Comparison of ENCODE assay signal across 8 mouse cellular contexts in genomic region chr3:90213956-90214684, GRCm38 (mm10). TPM values are rescaled to one million over a fixed set of nuclear protein-coding genes. Genes with fewer than 3 reads are reported as not detected.
DNase-seq lines count a peak whose midpoint lies in the region; ATAC-seq lines count a peak whose summit lies in the region.

No protein-coding gene starts in this region.

- no peaks in the 10 kb centered on the region for H3K9me3 ChIP-seq in neural tube, embryonic 11.5 days (ENCODE audit: control insufficient read depth, low read length)
- H3K9me3 ChIP-seq in hindbrain, embryonic 10.5 days: no peaks in the 10 kb centered on the region
- H3K9me3 ChIP-seq in limb, embryonic 13.5 days: no peaks in the 10 kb centered on the region
- no peaks in the 10 kb centered on the region for H3K9me3 ChIP-seq in midbrain, embryonic 16.5 days (replicated peaks; ENCODE audit: control insufficient read depth, low read length, poor library complexity, severe bottlenecking)

- peak overlapping the region; percentile 50 for H3K4me2 ChIP-seq in neural tube, embryonic 11.5 days (ENCODE audit: low read depth)
- H3K4me2 ChIP-seq in limb, embryonic 13.5 days (replicated peaks): peak overlapping the region; percentile 75
- peak overlapping the region; percentile 89 for H3K4me2 ChIP-seq in midbrain, embryonic 16.5 days (ENCODE audit: low read length)

- no peaks in the 10 kb centered on the region for H3K27me3 ChIP-seq in neural tube, embryonic 11.5 days (ENCODE audit: control insufficient read depth, insufficient read depth, low read length)
- H3K27me3 ChIP-seq in hindbrain, embryonic 10.5 days (ENCODE audit: insufficient read depth, poor library complexity, severe bottlenecking): no peaks in the 10 kb centered on the region
- no peaks in the 10 kb centered on the region for H3K27me3 ChIP-seq in limb, embryonic 13.5 days
- no peaks in the 10 kb centered on the region for H3K27me3 ChIP-seq in midbrain, embryonic 16.5 days (ENCODE audit: control insufficient read depth, insufficient read depth, low read depth, low read length)

- peak overlapping the region; percentile 16 for H3K9ac ChIP-seq in neural tube, embryonic 11.5 days (ENCODE audit: low read length)
- H3K9ac ChIP-seq in limb, embryonic 13.5 days: peak overlapping the region; percentile 56
- peak overlapping the region; percentile 55 for H3K9ac ChIP-seq in midbrain, embryonic 16.5 days (ENCODE audit: low read depth, low read length)

- H3K4me3 ChIP-seq in neural tube, embryonic 11.5 days (ENCODE audit: low read depth, low read length): peak overlapping the region; percentile 75
- peak overlapping the region; percentile 82 for H3K4me3 ChIP-seq in hindbrain, embryonic 10.5 days
- peak overlapping the region; percentile 86 for H3K4me3 ChIP-seq in limb, embryonic 13.5 days
- peak overlapping the region; percentile 61 for H3K4me3 ChIP-seq in midbrain, embryonic 16.5 days (ENCODE audit: low read depth, low read length)

- H3K4me1 ChIP-seq in neural tube, embryonic 11.5 days (ENCODE audit: control insufficient read depth, insufficient read depth, low read length): peaks cover 8% of the 10 kb centered on the region; the same call in 1 of the 2 replicates
- H3K4me1 ChIP-seq in hindbrain, embryonic 10.5 days (replicated peaks): peaks cover 30% of the 10 kb centered on the region
- peaks cover 26% of the 10 kb centered on the region for H3K4me1 ChIP-seq in limb, embryonic 13.5 days
- peaks cover 19% of the 10 kb centered on the region for H3K4me1 ChIP-seq in midbrain, embryonic 16.5 days (ENCODE audit: control insufficient read depth, insufficient read depth, low read length)

- peak; percentile 62; the same call in 1 of the 2 replicates for ATAC-seq in neural tube, embryonic 11.5 days (ENCODE audit: insufficient read depth, low FRiP score, low TSS enrichment)
- ATAC-seq in limb, embryonic 13.5 days (ENCODE audit: low FRiP score, low read depth): peak; percentile 43; the same call in 1 of the 2 replicates
- ATAC-seq in midbrain, embryonic 16.5 days: peak; percentile 75

- WGBS in neural tube, embryonic 11.5 days: 13% methylated on average over 12 of the region's 12 CpGs
- 16% methylated on average over 12 of the region's 12 CpGs for WGBS in hindbrain, embryonic 10.5 days
- 11% methylated on average over 12 of the region's 12 CpGs for WGBS in limb, embryonic 13.5 days
- 11% methylated on average over 12 of the region's 12 CpGs for WGBS in midbrain, embryonic 16.5 days

- no peak overlapping the region for H3K27ac ChIP-seq in neural tube, embryonic 11.5 days (ENCODE audit: low read depth, low read length)
- peak overlapping the region; percentile 97 for H3K27ac ChIP-seq in hindbrain, embryonic 10.5 days
- peak overlapping the region; percentile 44; the same call in 1 of the 2 replicates for H3K27ac ChIP-seq in limb, embryonic 13.5 days
- peak overlapping the region; percentile 88 for H3K27ac ChIP-seq in midbrain, embryonic 16.5 days (ENCODE audit: low read length)

- DNase-seq in neural tube, embryonic 11.5 days (ENCODE audit: low spot score): no peak
- no peak for DNase-seq in neural tube, embryonic 10.5 days (ENCODE audit: extremely low spot score, low spot score)
- peak; percentile 25 to 51 for DNase-seq in cerebellum, postnatal 25 days
- DNase-seq in hindbrain, embryonic 10.5 days (ENCODE audit: low spot score): no peak
- no peak for DNase-seq in gastrocnemius, adult 8-10 months (ENCODE audit: low spot score in 2 of 2)
- no peak for DNase-seq in gastrocnemius, postnatal 10 days

- H3K36me3 ChIP-seq in neural tube, embryonic 11.5 days (ENCODE audit: control insufficient read depth, insufficient read depth, low read length): peaks cover 6% of the 10 kb centered on the region
- H3K36me3 ChIP-seq in hindbrain, embryonic 10.5 days: peaks cover 37% of the 10 kb centered on the region
- peaks cover 35% of the 10 kb centered on the region for H3K36me3 ChIP-seq in limb, embryonic 13.5 days
- H3K36me3 ChIP-seq in midbrain, embryonic 16.5 days (ENCODE audit: control insufficient read depth, insufficient read depth, low read length): peaks cover 9% of the 10 kb centered on the region; the same call in 1 of the 2 replicates

RNA-seq across cellular contexts. Expression of gene Rab13, which starts 0.6 kb away (rescaled TPM):
- polyA plus RNA-seq in neural tube, embryonic 11.5 days (2014; fragmentation: Nextera tagmentation; extraction: Ambion mirVana): 10.4 and 12.3 TPM in 2 replicates
- polyA plus RNA-seq in hindbrain, embryonic 10.5 days (2016; fragmentation: Nextera tagmentation; extraction: Ambion mirVana): 25.5 and 27.8 TPM in 2 replicates
- 39.7 and 41.4 TPM in 2 replicates for polyA plus RNA-seq in limb, embryonic 13.5 days (2015; fragmentation: Nextera tagmentation; extraction: Ambion mirVana)
- polyA plus RNA-seq in midbrain, embryonic 16.5 days (2015; fragmentation: Nextera tagmentation; extraction: Ambion mirVana): 19.6 and 22.4 TPM in 2 replicates
- total RNA-seq in gastrocnemius, adult 8-10 months (2022): 10 to 100 TPM in 1 of 4 experiments, 1 to 10 TPM in 3; 5.7 to 11.6 (median 8.8) TPM
- total RNA-seq in gastrocnemius, postnatal 10 days (2021): 10 to 100 TPM; 14.8 to 16.6 TPM

RNA-seq across cellular contexts. Expression of gene Rps27, which starts 0.7 kb away (rescaled TPM):
- polyA plus RNA-seq in neural tube, embryonic 11.5 days (2014; fragmentation: Nextera tagmentation; extraction: Ambion mirVana): 1,223 and 1,277 TPM in 2 replicates
- polyA plus RNA-seq in hindbrain, embryonic 10.5 days (2016; fragmentation: Nextera tagmentation; extraction: Ambion mirVana): 1,066 and 1,137 TPM in 2 replicates
- 1,711 and 1,721 TPM in 2 replicates for polyA plus RNA-seq in limb, embryonic 13.5 days (2015; fragmentation: Nextera tagmentation; extraction: Ambion mirVana)
- 691 and 714 TPM in 2 replicates for polyA plus RNA-seq in midbrain, embryonic 16.5 days (2015; fragmentation: Nextera tagmentation; extraction: Ambion mirVana)
- total RNA-seq in gastrocnemius, adult 8-10 months (2022): 1,000 to 10,000 TPM; 1,066 to 1,242 (median 1,083) TPM
- 1,000 to 10,000 TPM; 1,294 to 1,303 TPM for total RNA-seq in gastrocnemius, postnatal 10 days (2021)

RNA-seq across cellular contexts. Expression of gene Jtb, which starts 17.3 kb away (rescaled TPM):
- polyA plus RNA-seq in neural tube, embryonic 11.5 days (2014; fragmentation: Nextera tagmentation; extraction: Ambion mirVana): 92.3 and 92.4 TPM in 2 replicates
- polyA plus RNA-seq in hindbrain, embryonic 10.5 days (2016; fragmentation: Nextera tagmentation; extraction: Ambion mirVana): 91.4 and 95.7 TPM in 2 replicates
- polyA plus RNA-seq in limb, embryonic 13.5 days (2015; fragmentation: Nextera tagmentation; extraction: Ambion mirVana): 96.8 and 99.7 TPM in 2 replicates
- polyA plus RNA-seq in midbrain, embryonic 16.5 days (2015; fragmentation: Nextera tagmentation; extraction: Ambion mirVana): 87.6 and 100 TPM in 2 replicates
- total RNA-seq in gastrocnemius, adult 8-10 months (2022): 10 to 100 TPM; 67.8 to 75.4 (median 71.8) TPM
- total RNA-seq in gastrocnemius, postnatal 10 days (2021): 10 to 100 TPM; 48.6 to 52.8 TPM

RNA-seq across cellular contexts. Expression of gene Creb3l4, which starts 29.2 kb away (rescaled TPM):
- 3.4 and 4.0 TPM in 2 replicates for polyA plus RNA-seq in neural tube, embryonic 11.5 days (2014; fragmentation: Nextera tagmentation; extraction: Ambion mirVana)
- 4.2 and 4.3 TPM in 2 replicates for polyA plus RNA-seq in hindbrain, embryonic 10.5 days (2016; fragmentation: Nextera tagmentation; extraction: Ambion mirVana)
- 10.9 and 12.5 TPM in 2 replicates for polyA plus RNA-seq in limb, embryonic 13.5 days (2015; fragmentation: Nextera tagmentation; extraction: Ambion mirVana)
- 1.1 and 2.2 TPM in 2 replicates for polyA plus RNA-seq in midbrain, embryonic 16.5 days (2015; fragmentation: Nextera tagmentation; extraction: Ambion mirVana)
- not detected for total RNA-seq in gastrocnemius, adult 8-10 months (2022)
- under 1 TPM in 1 of 2 experiments, not detected in 1; 0.49 TPM for total RNA-seq in gastrocnemius, postnatal 10 days (2021)

RNA-seq across cellular contexts. Expression of gene Slc39a1, which starts 33.9 kb away (rescaled TPM):
- 50.6 and 51.4 TPM in 2 replicates for polyA plus RNA-seq in neural tube, embryonic 11.5 days (2014; fragmentation: Nextera tagmentation; extraction: Ambion mirVana)
- polyA plus RNA-seq in hindbrain, embryonic 10.5 days (2016; fragmentation: Nextera tagmentation; extraction: Ambion mirVana): 62.5 and 65.3 TPM in 2 replicates
- polyA plus RNA-seq in limb, embryonic 13.5 days (2015; fragmentation: Nextera tagmentation; extraction: Ambion mirVana): 102 and 103 TPM in 2 replicates
- polyA plus RNA-seq in midbrain, embryonic 16.5 days (2015; fragmentation: Nextera tagmentation; extraction: Ambion mirVana): 43.0 and 46.8 TPM in 2 replicates
- total RNA-seq in gastrocnemius, adult 8-10 months (2022): 10 to 100 TPM; 37.8 to 46.4 (median 43.6) TPM
- total RNA-seq in gastrocnemius, postnatal 10 days (2021): 10 to 100 TPM; 68.7 to 77.9 TPM

Comparison
In these comparisons a context has a peak if more than half of its experiments do, and no peak if none do; other contexts are left out.
1. DNase-seq: peak in cerebellum, postnatal 25 days (2 of 2); none in neural tube, embryonic 11.5 days (single experiment), neural tube, embryonic 10.5 days (single experiment), hindbrain, embryonic 10.5 days (single experiment), gastrocnemius, adult 8-10 months (0 of 2) and gastrocnemius, postnatal 10 days (single experiment).
2. Peak in every context shown above with its lines, with median percentiles within 50 percentile points of each other: ATAC-seq, H3K4me2 ChIP-seq, H3K4me3 ChIP-seq and H3K9ac ChIP-seq.